Mouse (Mus musculus) ES-E14 (cell line): ENCODE data around the gene Clmn. TPM values are rescaled to one million over a fixed set of nuclear protein-coding genes. Genes with fewer than 3 reads are reported as not detected.

ENCODE experiments used
- DNase-seq: peaks from one replicate; pipeline ENCODE4 v3.0.0-alpha.2; 2013; ENCODE audit warnings: low read depth, low spot score
- H3K27ac ChIP-seq: 2 replicates; pipeline ENCODE4 v1.5.1; 2012; ENCODE audit warnings: low read depth, mild to moderate bottlenecking, low read length, moderate library complexity, mixed read lengths; ENCODE audit not compliant: poor library complexity, insufficient read depth, severe bottlenecking
- H3K36me3 ChIP-seq: 2 replicates; pipeline ENCODE4 v1.6.1; 2012; ENCODE audit warnings: mild to moderate bottlenecking, low read length, moderate library complexity, mixed read lengths; ENCODE audit not compliant: control insufficient read depth, poor library complexity, insufficient read depth, severe bottlenecking
- H3K4me1 ChIP-seq, 2 experiments: fragments of 150-350 bp in 1 of 2; sonication (generic) in 1 of 2; 2 replicates each; pipeline ENCODE4 v1.6.1; 2012; ENCODE audit warnings: low read length in 2 of 2, mild to moderate bottlenecking in 1 of 2, mixed read lengths in 1 of 2; ENCODE audit not compliant: control insufficient read depth in 2 of 2, insufficient read depth in 2 of 2, poor library complexity in 1 of 2
- H3K4me3 ChIP-seq, 2 experiments: fragments of 150-350 bp in 1 of 2; sonication (generic) in 1 of 2; 2 replicates each; pipeline ENCODE4 v1.5.1; 2012; ENCODE audit warnings: low read length in 2 of 2, low read depth in 1 of 2, mild to moderate bottlenecking in 1 of 2, mixed read lengths in 1 of 2; ENCODE audit not compliant: insufficient read depth in 1 of 2, poor library complexity in 1 of 2, severe bottlenecking in 1 of 2
- H3K9ac ChIP-seq: 2 replicates; pipeline ENCODE4 v1.6.1; 2012; ENCODE audit warnings: low read depth, mild to moderate bottlenecking, low read length, mixed read lengths; ENCODE audit not compliant: poor library complexity, insufficient read depth, severe bottlenecking
- H3K9me3 ChIP-seq: fragments of 150-350 bp; sonication (generic); 2 replicates; pipeline ENCODE4 v1.6.1; 2012; ENCODE audit warnings: low read depth, mild to moderate bottlenecking, low read length; ENCODE audit not compliant: control insufficient read depth, insufficient read depth
- CHD2 ChIP-seq: IDR thresholded peaks from 2 replicates; pipeline ENCODE4 v1.6.1; 2014; ENCODE audit warnings: mild to moderate bottlenecking, low read depth, low read length, inconsistent platforms
- HCFC1 ChIP-seq: IDR thresholded peaks from 2 replicates; pipeline ENCODE4 v1.6.1; 2012; ENCODE audit warnings: low read length, inconsistent platforms, borderline replicate concordance; ENCODE audit not compliant: insufficient read depth
- MAFK ChIP-seq: IDR thresholded peaks from 2 replicates; pipeline ENCODE4 v1.6.1; 2014; ENCODE audit warnings: mild to moderate bottlenecking, low read depth, low read length, inconsistent platforms; ENCODE audit not compliant: insufficient read depth
- ZC3H11A ChIP-seq: IDR thresholded peaks from 2 replicates; pipeline ENCODE4 v1.6.1; 2012; ENCODE audit warnings: low read depth, mild to moderate bottlenecking, inconsistent platforms, low read length, borderline replicate concordance
- ZNF384 ChIP-seq: IDR thresholded peaks from 2 replicates; pipeline ENCODE4 v1.6.1; 2012; ENCODE audit warnings: low read depth, low read length, inconsistent platforms
- in situ Hi-C, 2 experiments: fragments of 600-800 bp; cut with MboI; formaldehyde crosslinking; loops; one replicate each; pipeline ENCODE4 v1.15.1; 2025; ENCODE audit warnings: low sequenced_read_pairs in 2 of 2, inconsistent platforms in 1 of 2; ENCODE audit not compliant: unreplicated experiment in 2 of 2
- total RNA-seq: library from RNA; depleted of rRNA; stranded (reverse); fragments of 300-350 nt; gene quantifications from 2 replicates; pipeline ENCODE4 v1.2.3, GENCODE M21; 2012

Gene Clmn
- total RNA-seq, 1 experiment: 3.1 TPM

DNA sequence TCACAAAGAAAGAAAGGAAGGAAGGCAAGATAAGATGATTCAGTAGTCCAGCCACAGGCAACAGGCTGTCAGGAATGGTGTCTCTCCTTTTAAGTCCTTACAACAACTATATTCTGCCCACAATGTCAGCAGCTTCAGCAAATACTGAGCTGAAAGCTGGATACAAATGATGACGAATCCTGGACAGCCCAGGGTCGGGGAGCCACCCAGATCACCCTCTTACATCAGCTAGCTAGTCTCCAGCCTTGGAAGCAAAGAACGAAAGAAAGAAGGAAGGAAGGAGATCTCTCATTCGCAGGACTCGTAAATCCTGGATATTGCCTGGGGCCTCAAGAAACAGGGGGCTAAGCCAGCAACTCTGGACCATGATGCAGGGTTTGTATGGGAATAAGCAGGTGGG is 44.8 kb downstream of the Clmn start:
- Histone ChIP-seq H3K4me1 (peaks cover 0 to 3% of the 10 kb centered on the region in 2 experiments; a peak in 1 of 4 replicates), H3K4me3 (no peak overlapping the region), H3K9me3 (no peaks in the 10 kb centered on the region), H3K9ac (no peak overlapping the region), H3K36me3 (no peaks in the 10 kb centered on the region), H3K27ac (no peak overlapping the region)
- in situ Hi-C loops: no loop called here
- DNase-seq: no peak
- TF ChIP-seq MAFK (no peak), CHD2 (no peak), ZC3H11A (no peak), ZNF384 (no peak), HCFC1 (no peak)

DNA sequence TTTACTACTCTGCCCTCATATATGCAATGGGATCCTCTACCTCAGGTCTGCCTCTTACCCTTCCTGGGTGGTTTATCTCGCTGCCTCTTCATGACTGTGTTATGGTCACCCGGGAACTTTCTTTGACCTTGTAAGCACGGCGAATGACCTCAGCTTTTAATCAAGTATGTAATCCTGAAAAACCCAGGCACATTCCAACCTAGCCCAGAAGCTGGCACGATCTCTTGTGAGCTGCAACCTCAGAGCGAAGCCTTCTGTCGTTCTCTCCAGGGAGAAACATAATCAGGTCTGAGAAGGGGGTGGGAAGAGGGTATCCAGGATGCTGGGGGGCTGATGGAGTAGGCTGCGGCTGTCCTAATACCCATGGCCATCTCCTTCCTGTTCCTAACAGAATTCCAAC is 45.8 kb downstream of the Clmn start:
- in situ Hi-C loops: no loop called here
- H3K4me1 ChIP-seq: peaks cover 0 to 3% of the 10 kb centered on the region in 2 experiments; a peak in 1 of 4 replicates
- DNase-seq: no peak

DNA sequence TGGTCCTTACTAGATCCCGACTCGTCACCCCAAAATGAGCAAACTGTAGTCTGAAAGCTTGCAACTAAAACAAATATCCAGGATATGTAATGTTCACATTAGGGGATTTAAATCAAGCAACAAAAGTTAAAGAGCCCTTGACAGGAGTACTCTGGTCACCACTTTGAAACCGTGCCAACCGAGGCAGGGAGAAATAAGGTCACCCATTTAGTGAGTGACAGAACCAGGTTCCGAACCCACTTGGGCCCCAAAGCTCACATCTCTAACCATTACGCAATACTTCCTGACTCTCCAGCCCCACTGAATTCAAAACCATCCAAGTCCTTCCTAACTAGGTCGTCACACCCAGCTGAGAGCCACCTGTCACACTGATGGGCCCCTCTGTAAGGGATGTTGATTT is 46.8 kb downstream of the Clmn start:
- Histone ChIP-seq H3K36me3 (no peaks in the 10 kb centered on the region), H3K4me1 (peaks cover 0 to 3% of the 10 kb centered on the region in 2 experiments; a peak in 1 of 4 replicates), H3K9ac (no peak overlapping the region), H3K4me3 (no peak overlapping the region), H3K9me3 (no peaks in the 10 kb centered on the region), H3K27ac (no peak overlapping the region)
- in situ Hi-C loops: no loop called here
- no peak for DNase-seq
- TF ChIP-seq MAFK (no peak), ZNF384 (no peak), HCFC1 (no peak), ZC3H11A (no peak), CHD2 (no peak)

More for the DNA sequence above, 45.8 kb downstream of the Clmn start:
- TF ChIP-seq MAFK (no peak), HCFC1 (no peak), ZC3H11A (no peak), ZNF384 (no peak), CHD2 (no peak)
- Histone ChIP-seq H3K36me3 (no peaks in the 10 kb centered on the region), H3K9ac (no peak overlapping the region), H3K4me3 (no peak overlapping the region), H3K27ac (no peak overlapping the region), H3K9me3 (no peaks in the 10 kb centered on the region)

- Histone ChIP-seq H3K36me3 (no peaks in the 10 kb centered on the region), H3K9me3 (no peaks in the 10 kb centered on the region), H3K4me3 (no peak overlapping the region), H3K27ac (no peak overlapping the region), H3K4me1 (peaks cover 0 to 3% of the 10 kb centered on the region in 2 experiments; a peak in 1 of 4 replicates), H3K9ac (no peak overlapping the region)
- no peak for DNase-seq
- no peak for TF ChIP-seq ZC3H11A
- no peak for TF ChIP-seq MAFK
- no peak for TF ChIP-seq ZNF384
- TF ChIP-seq CHD2: no peak
- TF ChIP-seq HCFC1: no peak
- in situ Hi-C loops: no loop called here
Observed at GRCm38 (mm10) chr12:104817172-104817866, 47.6 kb downstream of the Clmn start.
